14 mouse cellular contexts compared by ENCODE assay signal in genomic region chr4:76870971-76871370, GRCm38 (mm10).
"Had no signal": no experiment of that assay in that cellular context is flagged by ENCODE, and none has a peak within 500 bp of the region (broad histone marks: within the 10 kb centered on the region; RNA-seq: fewer than 3 reads in every experiment).

No protein-coding gene starts in this region.

- DNase-seq: gastrocnemius, adult 2 months; gastrocnemius, postnatal 10 days; gastrocnemius, postnatal 25 days; heart, adult 18-20 months; heart, postnatal 10 days; heart, postnatal 4 days; kidney, adult 18-20 months; kidney, adult 8-10 months; kidney, postnatal 14 days; kidney, postnatal 36 days; layer of hippocampus, adult 9-11 months; layer of hippocampus, postnatal 36 days; liver; liver, embryonic 13.5 days had no signal
